Mouse (Mus musculus): Measurements from ENCODE around the gene Ror1. TPM values are rescaled to one million over a fixed set of nuclear protein-coding genes. Genes with fewer than 3 reads are reported as not detected.

The Ror1 gene
- total and polyA plus RNA-seq, 2 experiments from 2014 or later = 0.80 to 2.4 TPM

DNA sequence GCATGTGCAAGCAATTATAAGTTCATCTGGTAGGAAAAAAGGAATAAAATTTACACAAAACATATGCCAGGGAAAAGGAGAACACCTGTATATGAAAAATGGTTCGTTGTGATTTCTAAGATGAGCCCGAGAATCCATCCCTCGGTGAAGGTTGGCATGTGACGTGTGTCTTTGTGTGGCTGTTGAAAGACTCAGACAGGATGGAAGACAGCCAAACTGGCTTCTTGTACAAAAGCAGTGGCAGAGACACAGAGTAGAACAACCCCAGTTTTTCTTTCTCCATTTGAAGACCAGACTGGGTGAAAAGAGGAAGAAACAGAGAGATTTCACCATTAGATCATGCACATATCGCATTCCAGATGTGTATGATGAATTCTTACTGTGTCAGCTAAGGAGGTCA lies 62.8 kb downstream of the Ror1 start:
- no peaks in the 10 kb centered on the region for H3K36me3 ChIP-seq (ENCODE audit: insufficient read depth)
- H3K4me2 ChIP-seq (ENCODE audit: low read depth) = no peak overlapping the region
- no peak overlapping the region for H3K27ac ChIP-seq (ENCODE audit: low read depth, low read length)
- TF ChIP-seq CTCF (IDR thresholded peaks at IDR 0.05; ENCODE audit: low read depth) = no peak
- DNase-seq (peak; percentile 32), ATAC-seq (no peak)
- H3K9ac ChIP-seq = no peak overlapping the region
- no peaks in the 10 kb centered on the region for H3K9me3 ChIP-seq (ENCODE audit: low read length)
- H3K4me1 ChIP-seq (ENCODE audit: insufficient read depth) = no peaks in the 10 kb centered on the region
- H3K4me3 ChIP-seq (ENCODE audit: low read depth, low read length) = no peak overlapping the region
- 43% methylated on average over 5 of the region's 5 CpGs for WGBS
- no peaks in the 10 kb centered on the region for H3K27me3 ChIP-seq (ENCODE audit: insufficient read depth, low read length)

DNA sequence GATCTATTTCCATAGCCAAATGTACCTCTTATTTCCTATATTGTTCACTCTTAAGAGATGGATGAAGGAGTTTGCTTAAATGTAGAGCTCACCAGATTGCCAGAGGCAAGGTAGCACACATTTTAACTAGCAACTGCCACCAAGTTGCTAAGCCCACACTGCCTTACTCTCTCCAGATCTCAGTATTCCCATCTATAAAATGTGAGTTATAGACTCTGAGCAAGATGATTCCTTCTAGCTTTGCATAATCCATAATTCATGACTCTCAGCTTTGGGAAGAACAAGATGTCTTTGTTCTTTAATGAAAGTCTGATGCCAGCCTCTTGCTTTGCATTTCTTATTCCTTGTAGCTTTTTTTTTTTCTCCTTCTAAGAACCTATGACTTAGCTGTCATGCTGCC lies 64.6 kb downstream of the Ror1 start:
- Histone ChIP-seq H3K9ac (no peak overlapping the region), H3K36me3 (ENCODE audit: insufficient read depth) (no peaks in the 10 kb centered on the region), H3K9me3 (ENCODE audit: low read length) (no peaks in the 10 kb centered on the region), H3K4me3 (ENCODE audit: low read depth, low read length) (no peak overlapping the region), H3K4me2 (ENCODE audit: low read depth) (no peak overlapping the region), H3K27me3 (ENCODE audit: insufficient read depth, low read length) (no peaks in the 10 kb centered on the region), H3K27ac (ENCODE audit: low read depth, low read length) (no peak overlapping the region), H3K4me1 (ENCODE audit: insufficient read depth) (no peaks in the 10 kb centered on the region)
- peak; percentile 36 for DNase-seq
- peak; percentile 32 for ATAC-seq
- no peak for TF ChIP-seq CTCF (IDR thresholded peaks at IDR 0.05; ENCODE audit: low read depth)

DNA sequence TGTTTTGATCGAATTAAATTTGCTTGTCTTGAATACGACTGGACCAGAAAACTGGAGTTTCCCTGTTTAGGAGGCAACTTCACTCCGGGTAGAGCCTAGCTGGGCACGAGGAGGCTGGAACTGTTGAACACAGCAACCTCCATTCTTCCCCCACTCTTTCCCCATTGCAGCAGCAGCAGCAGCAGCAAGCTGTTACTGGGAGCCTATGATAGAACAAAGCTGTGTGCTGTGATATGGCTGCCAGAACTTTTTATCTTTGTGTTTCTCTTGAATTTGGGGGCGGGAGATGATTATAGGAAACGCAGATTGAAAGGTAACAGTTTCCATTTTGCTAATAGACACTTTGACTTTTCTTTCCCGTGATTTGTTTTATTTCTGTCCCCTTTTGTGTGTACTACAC lies 70.2 kb downstream of the Ror1 start:
- Histone ChIP-seq H3K4me1 (ENCODE audit: insufficient read depth) (no peaks in the 10 kb centered on the region), H3K27ac (ENCODE audit: low read depth, low read length) (no peak overlapping the region), H3K4me3 (ENCODE audit: low read depth, low read length) (no peak overlapping the region), H3K9me3 (ENCODE audit: low read length) (no peaks in the 10 kb centered on the region), H3K9ac (no peak overlapping the region), H3K4me2 (ENCODE audit: low read depth) (no peak overlapping the region), H3K36me3 (ENCODE audit: insufficient read depth) (no peaks in the 10 kb centered on the region), H3K27me3 (ENCODE audit: insufficient read depth, low read length) (no peaks in the 10 kb centered on the region)
- WGBS = 66% methylated on average over 7 of the region's 7 CpGs
- ATAC-seq = no peak
- DNase-seq = peak; percentile 18
- no peak for TF ChIP-seq CTCF (IDR thresholded peaks at IDR 0.05; ENCODE audit: low read depth)

DNA sequence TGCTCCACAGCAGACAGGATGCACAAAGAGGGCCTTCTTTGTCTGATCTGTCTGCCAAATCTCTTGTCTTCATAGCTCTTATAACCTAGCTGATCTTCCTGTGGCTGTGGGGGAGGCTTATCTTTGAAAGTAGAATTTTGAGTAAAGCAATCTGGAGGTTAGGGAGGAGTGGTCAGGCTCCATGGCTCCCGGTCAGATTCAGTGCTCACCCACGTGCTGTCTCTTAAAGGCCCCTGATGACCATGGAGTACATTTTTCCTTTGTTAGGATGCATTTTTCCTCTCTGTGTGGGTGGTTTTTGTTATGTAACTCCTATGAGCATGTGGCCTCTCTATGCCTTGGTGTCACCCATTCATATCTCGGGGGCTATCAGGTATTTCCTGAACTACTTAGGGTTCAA lies 71.3 kb downstream of the Ror1 start:
- DNase-seq (no peak), ATAC-seq (no peak)
- Histone ChIP-seq H3K27me3 (ENCODE audit: insufficient read depth, low read length) (no peaks in the 10 kb centered on the region), H3K27ac (ENCODE audit: low read depth, low read length) (no peak overlapping the region), H3K36me3 (ENCODE audit: insufficient read depth) (no peaks in the 10 kb centered on the region), H3K4me3 (ENCODE audit: low read depth, low read length) (no peak overlapping the region), H3K9ac (no peak overlapping the region), H3K4me2 (ENCODE audit: low read depth) (no peak overlapping the region), H3K9me3 (ENCODE audit: low read length) (no peaks in the 10 kb centered on the region), H3K4me1 (ENCODE audit: insufficient read depth) (no peaks in the 10 kb centered on the region)
- WGBS = 73% methylated on average over 3 of the region's 3 CpGs
- TF ChIP-seq CTCF (IDR thresholded peaks at IDR 0.05; ENCODE audit: low read depth) = no peak

DNA sequence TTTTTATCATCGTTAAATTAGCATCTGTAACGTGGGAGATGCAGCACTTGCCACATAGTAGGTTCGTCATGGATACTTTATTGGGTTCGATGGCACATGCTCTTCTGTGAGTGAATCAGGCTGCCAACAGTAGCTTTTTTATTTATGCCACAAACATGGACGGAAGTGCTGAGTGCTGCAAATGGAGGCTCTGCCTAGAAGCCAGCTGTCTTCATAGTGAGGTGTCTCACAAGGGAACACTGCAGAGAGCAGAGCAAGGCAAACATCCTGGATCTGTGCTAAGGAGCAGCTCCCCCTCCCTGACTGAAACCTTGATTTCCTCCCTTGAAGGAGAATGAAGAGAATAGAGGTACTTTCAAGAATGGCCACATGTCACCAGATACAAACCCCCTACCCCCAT lies 74.1 kb downstream of the Ror1 start:
- Histone ChIP-seq H3K9ac (no peak overlapping the region), H3K27me3 (ENCODE audit: insufficient read depth, low read length) (no peaks in the 10 kb centered on the region), H3K27ac (ENCODE audit: low read depth, low read length) (peak overlapping the region; percentile 15; the same call in 1 of the 2 replicates), H3K4me1 (ENCODE audit: insufficient read depth) (no peaks in the 10 kb centered on the region), H3K9me3 (ENCODE audit: low read length) (no peaks in the 10 kb centered on the region), H3K36me3 (ENCODE audit: insufficient read depth) (no peaks in the 10 kb centered on the region), H3K4me2 (ENCODE audit: low read depth) (no peak overlapping the region), H3K4me3 (ENCODE audit: low read depth, low read length) (no peak overlapping the region)
- 43% methylated on average over 5 of the region's 5 CpGs for WGBS
- no peak for TF ChIP-seq CTCF (IDR thresholded peaks at IDR 0.05; ENCODE audit: low read depth)
- ATAC-seq (peak; percentile 76), DNase-seq (no peak)

GRCm38 (mm10) chr4:100170161-100170650 lies 74.6 kb downstream of the Ror1 start:
- Histone ChIP-seq H3K4me1 (ENCODE audit: insufficient read depth) (no peaks in the 10 kb centered on the region), H3K4me3 (ENCODE audit: low read depth, low read length) (no peak overlapping the region), H3K4me2 (ENCODE audit: low read depth) (peak overlapping the region; percentile 2), H3K27me3 (ENCODE audit: insufficient read depth, low read length) (no peaks in the 10 kb centered on the region), H3K9ac (no peak overlapping the region), H3K36me3 (ENCODE audit: insufficient read depth) (no peaks in the 10 kb centered on the region), H3K27ac (ENCODE audit: low read depth, low read length) (no peak overlapping the region), H3K9me3 (ENCODE audit: low read length) (no peaks in the 10 kb centered on the region)
- no peak for TF ChIP-seq CTCF (IDR thresholded peaks at IDR 0.05; ENCODE audit: low read depth)
- DNase-seq = no peak
- ATAC-seq = peak; percentile 34
- WGBS = 18% methylated on average over 14 of the region's 14 CpGs

DNA sequence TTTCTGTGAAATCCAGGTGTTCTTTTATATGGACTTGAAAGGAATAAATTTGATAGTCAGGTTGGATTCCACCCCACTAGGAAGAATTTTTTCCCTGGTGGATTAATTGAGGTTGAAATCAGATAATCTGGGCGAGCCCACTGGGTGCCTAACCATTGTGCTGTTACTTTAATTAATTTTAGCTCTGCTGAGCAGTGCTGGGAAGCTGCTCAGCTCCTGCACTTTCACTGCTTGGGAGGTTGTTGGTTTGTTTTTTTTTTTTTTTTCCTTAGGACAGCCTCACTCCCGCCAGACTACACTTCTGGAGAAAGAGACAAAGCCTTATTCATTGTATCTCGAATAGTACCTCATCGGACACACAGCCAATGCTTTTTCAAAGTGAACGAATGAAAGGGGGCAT lies 75.2 kb downstream of the Ror1 start:
- no peak for TF ChIP-seq CTCF (IDR thresholded peaks at IDR 0.05; ENCODE audit: low read depth)
- WGBS = 16% methylated on average over 5 of the region's 5 CpGs
- Histone ChIP-seq H3K4me1 (ENCODE audit: insufficient read depth) (no peaks in the 10 kb centered on the region), H3K27ac (ENCODE audit: low read depth, low read length) (no peak overlapping the region), H3K4me3 (ENCODE audit: low read depth, low read length) (no peak overlapping the region), H3K9me3 (ENCODE audit: low read length) (no peaks in the 10 kb centered on the region), H3K27me3 (ENCODE audit: insufficient read depth, low read length) (no peaks in the 10 kb centered on the region), H3K36me3 (ENCODE audit: insufficient read depth) (no peaks in the 10 kb centered on the region), H3K9ac (no peak overlapping the region), H3K4me2 (ENCODE audit: low read depth) (no peak overlapping the region)
- no peak for DNase-seq
- no peak for ATAC-seq

DNA sequence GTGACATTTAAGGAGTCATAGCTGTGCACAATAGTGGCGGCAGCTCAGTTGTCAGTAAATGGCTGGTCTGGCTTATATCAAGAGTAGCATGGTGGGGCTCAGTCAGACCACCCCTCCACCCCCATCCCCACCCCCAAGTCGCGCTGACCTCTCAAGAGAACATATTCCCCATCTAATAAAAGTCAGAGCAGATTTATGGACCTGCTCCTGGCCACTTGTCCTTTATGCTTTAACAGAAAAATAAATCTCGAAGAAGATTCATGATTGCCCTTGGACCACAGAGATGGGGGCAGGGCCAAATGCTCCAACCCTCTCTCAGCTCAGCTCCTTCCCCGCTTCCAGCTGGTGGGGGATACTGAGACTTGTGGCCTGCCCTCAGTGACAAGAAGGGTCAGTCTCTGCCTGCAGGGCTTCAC lies 75.9 kb downstream of the Ror1 start:
- ATAC-seq = no peak
- no peak overlapping the region for H3K9ac ChIP-seq
- 73% methylated on average over 5 of the region's 5 CpGs for WGBS

More for the DNA sequence above, 75.9 kb downstream of the Ror1 start:
- H3K27ac ChIP-seq (ENCODE audit: low read depth, low read length) = no peak overlapping the region
- no peak overlapping the region for H3K4me2 ChIP-seq (ENCODE audit: low read depth)
- H3K4me1 ChIP-seq (ENCODE audit: insufficient read depth) = no peaks in the 10 kb centered on the region
- no peaks in the 10 kb centered on the region for H3K9me3 ChIP-seq (ENCODE audit: low read length)
- no peak overlapping the region for H3K4me3 ChIP-seq (ENCODE audit: low read depth, low read length)
- no peaks in the 10 kb centered on the region for H3K27me3 ChIP-seq (ENCODE audit: insufficient read depth, low read length)
- no peak for TF ChIP-seq CTCF (IDR thresholded peaks at IDR 0.05; ENCODE audit: low read depth)
- no peaks in the 10 kb centered on the region for H3K36me3 ChIP-seq (ENCODE audit: insufficient read depth)
- DNase-seq = no peak
